Mouse (Mus musculus): ENCODE measurements at regions not wholly inside any gene's neighbourhood (a gene's known extent, or its start where the extent isn't known, plus 50 kb on each side); places are given as distances from the start of the nearest gene placed in this dataset.
"Not testable (repeated sequence)": the region's sequence is repeated elsewhere in the genome, so short reads cannot be mapped to it uniquely, and the experiment has no call there.

DNA sequence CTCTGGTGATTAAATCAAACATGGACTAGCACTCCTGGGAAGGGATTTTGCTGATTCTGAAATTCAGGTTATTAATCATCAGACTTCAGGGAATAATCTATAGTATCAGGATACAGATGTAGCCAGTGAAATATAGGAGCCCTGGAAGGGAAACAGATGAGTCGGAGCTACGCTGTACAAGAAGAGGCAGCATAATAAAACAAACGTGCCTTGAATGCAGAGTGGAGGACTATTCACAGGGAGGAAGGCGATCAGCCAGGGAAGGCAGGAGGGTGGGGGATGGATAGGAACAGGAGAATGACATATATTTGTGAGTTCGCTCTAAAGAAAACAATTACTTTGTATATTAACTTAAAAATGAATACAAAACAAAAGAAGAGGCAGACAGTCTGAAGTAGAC is 286.6 kb upstream of the Got2 start:
- no peak for DNase-seq (ENCODE audit: low spot score in 2 of 2)

DNA sequence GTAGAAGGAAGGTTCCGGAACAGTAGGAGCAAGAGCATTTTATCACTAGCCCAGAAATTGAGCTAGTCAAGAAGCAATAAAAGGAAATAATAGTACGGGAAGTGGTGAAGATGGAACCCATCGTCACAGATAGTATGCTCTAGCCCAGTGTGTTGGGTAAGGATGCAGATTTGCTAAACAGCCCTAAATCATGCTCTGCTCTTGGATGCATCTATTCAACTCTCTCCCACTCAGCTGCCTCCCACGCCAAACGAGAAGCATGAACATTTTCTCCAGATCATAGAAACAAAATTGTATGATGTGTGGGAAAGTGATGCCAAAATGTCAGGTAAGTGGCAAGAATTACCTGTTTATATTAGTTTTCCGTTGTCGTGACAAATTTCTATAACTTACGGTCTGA is 276.6 kb upstream of the Got2 start:
- DNase-seq (ENCODE audit: low spot score in 2 of 2), result no peak

DNA sequence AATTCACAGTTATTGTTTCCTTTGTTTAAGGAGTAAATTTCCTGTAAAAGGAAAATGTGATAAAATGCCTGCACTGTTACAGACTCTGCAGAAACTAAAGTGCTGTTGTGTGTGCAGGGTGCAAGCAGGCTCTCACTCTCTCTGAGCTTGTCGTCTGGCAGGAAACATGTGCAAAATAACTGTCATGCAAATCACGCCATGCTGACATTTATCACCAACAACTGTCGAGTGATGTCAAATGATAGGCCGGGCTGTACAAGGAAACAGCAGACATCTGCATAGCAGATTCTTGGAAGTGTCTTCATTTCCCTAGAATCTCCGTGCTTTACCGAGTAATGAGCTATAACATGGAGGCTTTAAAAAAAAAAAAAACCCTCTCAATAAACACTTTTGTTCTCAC is 271.6 kb upstream of the Got2 start:
- DNase-seq (ENCODE audit: low spot score in 2 of 2), result no peak

DNA sequence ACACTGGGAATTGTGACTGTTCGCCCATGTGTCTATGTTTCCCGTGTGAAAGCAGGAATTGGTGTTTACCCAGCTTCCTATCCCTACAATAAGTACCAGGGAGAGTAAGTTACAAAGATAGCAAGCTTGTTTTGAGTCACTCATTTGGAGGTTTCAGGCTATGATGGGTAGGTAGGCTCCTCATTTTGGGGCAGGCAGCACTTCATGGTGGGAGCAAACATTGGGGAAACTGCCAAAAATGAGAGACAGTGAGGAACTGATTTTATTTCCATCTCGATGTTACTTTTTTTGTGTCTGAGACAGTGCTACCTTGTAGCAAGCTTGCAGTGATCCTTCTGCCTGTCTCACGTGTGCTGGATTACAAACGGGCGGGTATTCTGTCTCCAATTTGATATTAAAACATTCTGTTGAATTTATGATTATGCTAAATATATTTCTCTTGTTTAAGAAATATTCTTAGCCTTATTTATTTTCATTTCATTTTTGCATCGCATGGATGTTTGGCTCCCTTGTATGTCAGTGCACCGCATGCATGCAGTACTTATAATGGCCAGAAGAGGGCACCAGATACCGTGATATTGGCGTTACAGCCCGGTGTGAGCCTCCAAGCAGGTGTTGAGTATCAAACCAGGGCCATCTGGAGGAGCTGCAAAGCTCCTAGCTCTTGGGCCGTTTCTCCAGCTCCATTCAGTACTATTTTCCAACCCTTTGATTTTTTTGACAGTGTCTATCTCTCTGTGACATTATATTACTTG is 264.3 kb upstream of the Got2 start:
- peak in 1 of 2 experiments; percentile 25 for DNase-seq (ENCODE audit: low spot score in 2 of 2)

DNA sequence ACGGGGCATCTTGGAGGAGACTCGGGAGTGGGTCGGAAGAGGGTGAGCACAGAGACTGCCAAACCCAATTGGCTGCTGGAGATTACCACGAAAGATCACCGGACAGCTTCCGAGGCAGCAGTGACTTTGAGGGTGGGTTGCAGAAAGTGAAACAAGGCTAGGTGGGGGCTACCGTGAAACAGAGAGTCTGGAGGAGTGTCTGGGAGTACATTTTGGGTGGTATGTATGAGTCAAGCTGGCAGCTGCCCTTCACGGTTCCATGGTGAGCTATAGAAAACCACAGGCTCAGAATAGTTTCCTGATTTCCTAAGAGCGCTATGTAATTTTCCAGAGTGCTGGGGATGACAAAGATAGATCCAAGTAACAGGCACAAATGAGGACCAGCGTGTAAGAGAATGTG is 263.7 kb upstream of the Got2 start:
- DNase-seq (ENCODE audit: low spot score in 2 of 2), result no peak

DNA sequence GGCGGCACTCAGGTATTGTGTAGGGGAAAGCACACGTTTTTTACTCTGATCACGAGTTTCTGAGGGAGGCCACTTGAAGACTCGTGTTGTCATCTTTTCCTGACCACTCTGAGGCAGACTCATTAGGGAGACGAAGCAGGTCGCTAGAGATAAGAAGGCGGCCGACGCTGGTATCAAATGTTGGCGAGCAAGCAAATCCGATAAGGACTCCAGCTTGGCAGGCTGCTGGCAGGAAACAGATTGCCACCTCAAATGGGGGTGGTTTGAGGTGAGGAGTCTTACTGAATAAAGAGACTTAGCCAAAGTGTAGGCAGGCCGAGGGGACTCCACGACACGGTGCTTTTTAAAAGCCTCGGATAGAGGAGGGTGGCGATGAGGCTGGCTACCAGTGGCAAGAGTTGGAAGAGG is 262.7 kb upstream of the Got2 start:
- DNase-seq (ENCODE audit: low spot score in 2 of 2), result no peak

DNA sequence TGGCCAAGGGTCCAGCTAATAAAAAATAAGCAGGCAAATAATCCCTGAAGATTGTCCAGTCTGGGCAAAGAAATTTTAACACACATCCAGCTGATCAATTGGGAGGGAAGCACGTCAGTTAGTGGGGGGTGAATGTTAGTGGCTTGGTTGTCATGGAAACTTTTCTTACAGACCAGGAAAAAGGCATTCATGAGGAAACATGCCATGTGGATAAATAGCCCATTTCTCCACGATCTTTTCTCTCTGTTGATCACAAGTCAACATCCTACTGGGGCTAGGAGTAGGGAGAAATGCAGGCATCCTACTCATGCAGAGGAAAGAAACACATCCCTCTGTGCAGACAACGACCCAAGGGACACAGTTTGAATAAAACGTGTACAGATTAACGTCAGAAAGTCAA is 243.8 kb upstream of the Got2 start:
- no peak for DNase-seq (ENCODE audit: low spot score in 2 of 2)

DNA sequence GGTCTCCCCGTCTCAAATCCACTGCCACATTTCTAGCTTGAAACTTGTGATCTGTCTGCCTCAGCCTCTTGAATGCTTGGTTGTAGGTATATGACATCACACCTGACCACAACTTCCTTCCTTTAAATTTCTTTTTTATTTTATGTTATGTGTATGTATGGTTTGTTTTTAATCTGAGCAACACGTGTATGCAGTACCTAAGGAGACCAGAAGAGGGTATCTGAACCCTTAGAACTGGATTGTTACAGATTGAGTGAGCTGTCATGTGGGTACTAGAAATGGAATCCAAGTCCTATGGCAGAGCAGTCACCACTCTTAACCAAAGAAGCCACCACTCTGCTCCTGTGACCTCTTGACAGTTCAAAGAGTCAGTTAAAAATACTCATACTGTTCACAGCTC is 240.0 kb upstream of the Got2 start:
- no peak for DNase-seq (ENCODE audit: low spot score in 2 of 2)

DNA sequence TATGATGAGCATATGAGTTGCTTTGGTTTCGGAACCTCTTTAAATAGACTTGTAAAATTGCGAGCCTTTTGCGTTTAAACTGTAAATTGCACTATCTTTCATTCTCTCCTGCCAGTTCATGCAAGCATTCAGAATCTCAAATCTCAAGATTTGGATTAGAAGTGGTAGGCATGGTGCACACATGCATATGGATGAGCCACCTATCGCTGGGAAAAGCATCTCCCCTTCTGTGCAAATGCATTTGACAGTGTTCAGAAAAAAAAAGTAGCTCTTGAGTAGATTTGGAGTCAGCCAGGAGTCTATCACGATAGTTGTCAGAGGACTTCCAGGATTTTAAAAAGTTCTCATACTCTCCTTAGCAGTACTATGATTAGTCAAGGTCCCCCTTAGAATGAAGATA is 212.5 kb upstream of the Got2 start:
- no peak for DNase-seq (ENCODE audit: low spot score in 2 of 2)

DNA sequence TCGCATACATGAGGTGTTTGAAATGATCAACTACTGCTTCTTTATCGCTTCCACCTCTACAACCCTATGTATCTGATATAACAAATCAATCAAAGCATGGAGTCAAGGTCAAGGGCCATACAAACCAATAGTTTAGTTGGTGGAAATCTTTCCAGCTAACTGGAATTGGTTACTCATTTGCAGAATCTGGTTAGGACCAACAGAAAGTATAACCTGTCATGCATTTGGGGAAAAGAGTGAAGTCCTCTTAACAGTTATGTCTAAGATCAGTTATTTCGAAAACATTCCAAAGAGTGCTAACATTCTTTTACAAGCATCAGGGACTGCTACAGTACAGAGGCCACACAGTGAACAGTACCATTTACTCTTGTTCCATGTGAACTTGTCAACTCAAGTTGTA is 204.6 kb upstream of the Got2 start:
- DNase-seq (ENCODE audit: low spot score in 2 of 2), result no peak

DNA sequence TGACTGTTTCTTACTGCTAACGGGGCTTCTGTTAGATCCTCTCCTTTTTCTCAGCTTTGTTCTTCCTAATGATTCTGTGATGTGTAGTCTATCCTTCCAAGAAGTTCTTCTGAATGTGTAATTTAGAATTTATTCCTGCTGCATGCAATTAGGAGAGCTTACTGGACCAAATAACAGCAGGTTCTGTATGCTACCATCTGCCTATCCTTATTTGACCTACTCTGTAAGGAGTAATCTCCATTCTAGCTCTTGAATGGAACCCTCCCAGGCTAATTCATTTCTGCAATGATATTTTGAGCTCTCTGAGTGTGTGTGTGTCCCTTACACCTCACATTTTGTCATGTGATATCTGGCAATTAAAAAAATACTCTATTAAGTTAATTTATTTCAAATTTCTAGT is 201.9 kb upstream of the Got2 start:
- no peak for DNase-seq (ENCODE audit: low spot score in 2 of 2)

DNA sequence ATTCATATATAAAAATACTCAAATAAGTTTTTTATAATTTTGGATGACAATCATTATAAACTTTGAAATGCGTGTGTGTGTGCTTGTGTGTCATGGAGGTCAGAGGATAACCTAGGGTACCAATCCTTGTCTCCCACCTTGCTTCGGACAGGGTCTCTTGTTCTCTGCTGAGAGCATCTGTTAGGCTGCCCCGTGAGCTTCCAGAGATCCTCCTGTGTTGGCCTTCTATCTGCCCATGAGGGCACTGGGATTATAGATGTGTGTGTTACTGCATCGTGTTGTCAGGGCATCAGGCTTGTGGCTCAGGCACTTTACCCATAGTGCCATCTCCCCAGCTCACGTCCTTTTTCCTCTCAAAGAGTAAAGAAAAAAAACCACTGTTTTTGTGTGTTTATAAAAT is 180.0 kb upstream of the Got2 start:
- DNase-seq (ENCODE audit: low spot score in 2 of 2), result no peak

DNA sequence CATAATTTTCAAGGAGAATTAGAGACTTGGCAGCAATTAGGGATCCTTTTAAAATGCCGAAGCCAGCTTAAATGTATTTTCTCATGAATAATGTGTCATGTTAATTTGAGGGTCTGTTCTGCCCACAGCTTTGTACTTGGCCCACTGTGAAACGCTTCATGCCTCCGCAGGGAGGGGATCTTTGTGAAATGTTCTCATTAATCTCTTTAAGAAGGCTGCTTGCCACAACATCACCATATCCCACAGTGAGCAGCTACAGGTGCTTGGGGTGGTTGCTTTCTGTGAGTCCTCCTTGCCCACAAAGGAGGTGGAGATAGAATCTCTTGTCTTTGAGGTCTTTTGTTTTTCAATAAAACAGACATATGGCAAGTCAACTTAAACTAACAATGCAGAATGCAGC is 159.3 kb upstream of the Got2 start:
- no peak for DNase-seq (ENCODE audit: low spot score in 2 of 2)

DNA sequence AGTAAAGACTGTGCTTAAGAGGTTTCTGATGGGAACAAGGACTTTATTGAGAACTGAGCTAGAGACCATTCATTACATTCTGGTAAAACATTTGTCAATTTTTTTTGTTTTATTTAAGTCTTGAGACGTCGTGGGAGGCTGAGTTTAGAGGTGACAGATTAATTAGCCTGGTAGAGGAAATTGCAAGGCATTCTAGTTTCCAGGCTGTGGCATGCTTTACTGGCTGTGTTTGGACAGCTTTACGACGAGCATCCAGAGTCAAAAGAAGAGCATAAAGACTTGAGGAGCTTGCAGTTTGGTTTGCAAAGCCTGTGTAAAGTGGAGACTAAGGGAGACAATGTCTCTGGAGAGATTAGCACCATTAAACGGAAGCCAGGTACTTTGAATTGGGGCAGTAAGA is 154.0 kb upstream of the Got2 start:
- DNase-seq (ENCODE audit: low spot score in 2 of 2), result no peak

DNA sequence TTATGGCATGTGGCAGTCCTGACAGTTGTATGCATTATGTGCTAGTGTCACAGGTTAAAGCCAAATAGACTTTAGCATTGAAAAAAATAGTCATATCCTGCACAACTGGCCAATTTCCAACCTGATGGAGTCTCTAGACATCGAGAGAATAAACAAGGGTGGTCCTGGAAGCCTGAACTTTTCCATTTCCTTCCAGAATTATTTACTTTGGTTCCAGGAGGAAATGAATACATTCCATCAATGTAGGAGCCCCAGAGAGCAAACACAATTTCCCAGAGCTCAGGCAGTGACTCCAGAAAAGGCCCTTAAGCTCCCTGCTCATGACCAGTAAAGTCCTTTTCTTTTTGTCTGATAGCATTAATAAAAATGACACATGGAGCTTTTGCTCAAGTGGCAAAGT is 151.9 kb upstream of the Got2 start:
- no peak for DNase-seq (ENCODE audit: low spot score in 2 of 2)

DNA sequence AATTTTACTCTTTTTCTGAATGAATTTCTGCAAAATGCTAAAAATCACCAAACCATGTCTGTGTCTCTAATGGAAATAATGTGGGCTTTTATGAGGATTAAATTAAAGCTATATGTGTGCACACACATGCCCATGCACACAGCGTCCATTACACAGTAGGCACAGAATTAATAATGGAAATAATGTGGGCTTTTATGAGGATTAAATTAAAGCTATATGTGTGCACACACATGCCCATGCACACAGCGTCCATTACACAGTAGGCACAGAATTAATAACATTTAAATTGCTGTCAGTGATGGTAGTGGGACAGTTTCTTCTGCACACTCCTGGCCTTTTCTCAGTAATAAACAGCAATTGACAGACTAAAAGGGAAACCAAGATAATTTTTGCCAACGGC is 130.4 kb upstream of the Got2 start:
- DNase-seq (ENCODE audit: low spot score in 2 of 2), result not testable (repeated sequence)

DNA sequence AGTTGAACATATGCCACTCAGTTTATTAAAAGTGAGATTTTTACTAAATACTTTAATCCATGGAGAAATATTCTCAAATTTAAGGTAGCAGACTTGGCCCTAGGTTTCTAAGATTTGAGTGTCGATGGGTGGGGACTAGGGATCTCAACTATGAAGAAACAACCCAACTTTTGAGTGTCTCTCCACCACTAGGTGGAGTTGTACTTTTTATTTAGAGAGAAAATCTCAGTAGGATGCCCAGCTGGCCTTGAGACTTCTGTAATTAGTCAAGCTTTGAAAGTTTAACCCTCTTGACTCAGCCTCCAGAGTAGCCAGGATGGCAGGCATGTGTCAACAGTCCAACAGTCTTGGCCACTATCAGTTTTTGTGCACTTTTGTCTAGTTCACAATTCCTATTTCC is 123.7 kb upstream of the Got2 start:
- no peak for DNase-seq (ENCODE audit: low spot score in 2 of 2)

DNA sequence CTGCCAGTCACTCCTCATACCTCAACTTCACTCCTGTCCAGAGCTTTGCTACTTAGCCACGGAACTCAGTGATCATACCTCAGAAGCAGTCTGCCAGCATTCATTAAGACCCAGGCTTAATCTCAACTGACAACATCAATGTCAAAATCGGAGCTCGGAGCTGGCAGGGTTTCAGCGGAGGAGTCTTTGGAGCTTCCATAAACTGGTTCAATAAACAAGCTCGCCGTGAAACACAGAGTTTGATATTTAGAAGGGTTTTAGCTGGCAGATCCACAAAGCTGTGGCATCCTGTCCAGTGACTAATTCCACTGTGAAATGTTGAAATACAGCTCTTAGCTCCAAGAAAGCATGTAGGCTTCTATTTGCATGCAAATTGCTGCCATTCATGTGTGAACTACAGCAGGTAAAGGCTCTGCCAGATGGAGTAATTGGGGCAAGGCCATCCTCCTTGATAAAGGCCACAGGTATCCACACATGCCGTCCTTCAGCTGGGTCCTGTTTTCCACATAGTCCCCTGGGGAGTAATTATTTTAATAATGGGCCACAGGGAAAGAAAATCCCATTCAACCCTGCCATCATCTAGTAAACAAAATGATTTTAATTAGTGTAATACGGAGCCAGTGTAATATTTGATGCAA is 103.6 kb upstream of the Got2 start:
- DNase-seq (ENCODE audit: low spot score in 2 of 2), result no peak

DNA sequence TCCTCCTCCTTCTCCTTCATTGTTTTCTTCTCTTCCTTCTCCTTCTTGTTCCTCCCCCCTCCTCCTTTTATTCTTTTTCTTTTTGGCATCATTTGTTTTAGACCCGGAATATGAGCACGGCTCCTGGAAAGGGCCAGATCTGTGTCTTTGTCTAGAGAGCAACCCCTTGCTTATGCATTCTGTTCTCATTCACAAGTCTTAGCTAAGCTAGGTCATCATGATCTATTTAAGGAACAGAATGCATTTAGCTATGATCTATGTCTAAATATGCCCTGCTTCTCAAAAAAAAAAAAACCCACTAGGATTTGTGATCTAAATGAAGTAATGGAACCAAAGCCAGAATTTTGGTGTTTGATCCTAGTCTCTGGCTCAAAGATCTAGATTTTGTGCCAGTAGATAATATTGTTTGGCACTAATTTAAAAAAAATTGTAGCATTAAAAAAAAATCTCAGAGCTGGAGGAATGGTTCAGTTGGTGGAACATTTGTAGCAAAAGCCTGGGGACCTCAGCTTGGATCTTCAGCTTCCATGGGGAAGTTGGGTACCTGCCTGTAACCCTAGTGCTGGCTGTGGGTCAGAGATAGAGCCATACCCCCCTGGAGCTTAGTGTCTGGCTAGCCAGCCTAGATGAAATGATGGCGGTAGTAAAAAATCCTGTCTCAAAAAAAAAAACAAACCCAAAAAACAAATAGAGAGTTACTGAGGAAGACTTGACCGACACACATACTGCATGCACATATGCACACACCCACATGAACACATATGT is 100.5 kb upstream of the Got2 start:
- no peak for DNase-seq (ENCODE audit: low spot score in 2 of 2)

DNA sequence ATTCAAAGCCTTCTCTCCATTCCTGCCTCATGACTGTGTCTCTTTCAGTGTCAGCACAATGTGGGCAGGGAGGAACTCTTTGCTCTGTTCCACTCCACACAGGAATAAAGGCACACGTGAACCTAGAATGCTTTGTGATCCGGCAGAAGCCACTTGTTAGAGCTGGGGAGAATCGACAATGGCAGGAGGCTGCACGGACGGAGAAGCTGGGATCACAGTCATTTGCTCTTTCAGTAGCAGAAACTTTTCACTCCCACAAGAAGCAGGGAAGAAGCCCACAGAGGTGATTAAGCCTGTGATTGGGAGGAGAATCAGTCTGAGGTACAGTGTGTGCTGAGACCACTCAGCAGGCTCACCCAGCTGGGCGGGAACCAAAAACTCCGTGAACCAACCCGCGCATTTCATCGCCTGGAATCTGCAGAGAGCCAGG is 98.7 kb upstream of the Got2 start:
- no peak for DNase-seq (ENCODE audit: low spot score in 2 of 2)

DNA sequence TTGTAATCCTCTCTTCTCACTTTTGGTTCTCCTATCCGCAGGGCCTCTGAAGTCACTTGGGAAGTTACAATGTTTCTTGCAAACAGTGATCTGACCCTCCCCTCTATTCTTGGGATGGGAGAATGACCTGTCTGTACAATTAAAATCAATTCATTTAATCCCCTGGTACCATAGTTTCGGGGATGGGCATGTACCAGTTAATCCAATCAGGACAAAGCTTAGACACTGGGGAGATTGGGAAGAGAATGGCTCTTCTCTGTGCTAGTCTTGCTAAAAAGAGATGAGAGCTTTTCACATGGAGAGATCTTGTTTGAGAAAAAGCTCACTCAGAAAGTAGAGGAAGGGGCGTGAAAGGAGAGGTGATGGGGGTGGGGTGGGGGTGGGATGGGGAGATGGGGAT is 98.1 kb upstream of the Got2 start:
- DNase-seq (ENCODE audit: low spot score in 2 of 2), result no peak

DNA sequence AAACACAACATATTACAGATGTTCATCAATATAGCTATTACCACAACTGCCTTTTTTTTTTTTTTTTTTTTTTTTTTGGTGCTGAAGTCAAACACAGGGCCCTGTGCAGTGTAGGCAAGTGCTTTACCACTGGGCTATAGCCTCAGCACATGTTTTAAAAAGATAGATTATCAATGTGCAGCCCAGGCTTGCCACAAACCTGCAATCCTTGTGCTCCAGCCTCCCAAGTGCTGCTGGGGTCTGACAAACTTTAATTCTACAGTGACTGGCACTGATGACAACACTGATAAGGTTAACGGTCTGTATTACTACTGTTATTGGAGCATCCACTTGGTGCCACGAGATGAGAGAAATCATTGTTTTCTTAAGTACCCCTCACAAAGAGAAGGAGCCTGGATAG is 95.3 kb upstream of the Got2 start:
- no peak for DNase-seq (ENCODE audit: low spot score in 2 of 2)

DNA sequence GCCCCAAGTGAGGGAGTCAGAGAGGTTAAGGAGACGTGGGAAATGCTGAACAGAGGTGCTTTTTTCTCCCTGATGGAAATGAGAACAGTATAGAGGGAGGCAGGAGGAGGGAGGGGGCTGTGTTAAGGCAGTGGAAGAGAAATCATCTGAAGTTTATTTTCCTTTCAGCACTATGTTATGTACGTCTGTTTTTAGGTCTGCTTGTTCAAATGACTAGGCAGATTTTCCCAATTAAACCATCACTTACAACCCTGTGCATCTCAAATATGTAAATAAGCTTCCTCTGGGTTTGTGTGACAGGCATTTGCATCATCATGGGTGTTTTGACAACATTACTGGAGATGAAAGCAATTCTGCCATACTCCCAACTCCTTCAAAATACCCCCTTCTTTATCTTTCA is 92.1 kb upstream of the Got2 start:
- no peak for DNase-seq (ENCODE audit: low spot score in 2 of 2)

All from gastrocnemius, postnatal 4 days (tissue).